13 mouse cellular contexts compared by ENCODE assay signal in genomic region chr14:89402568-89403339, GRCm38 (mm10).
A peak's percentile ranks its signal among the peaks of the same experiment; 100 is the strongest.
DNase-seq lines count a peak whose midpoint lies in the region; ATAC-seq and TF ChIP-seq lines count a peak whose summit lies in the region.
"Had no signal": no experiment of that assay in that cellular context is flagged by ENCODE, and none has a peak within 500 bp of the region (broad histone marks: within the 10 kb centered on the region; RNA-seq: fewer than 3 reads in every experiment).

No protein-coding gene starts in this region.

- ATAC-seq in kidney, postnatal 0 days (replicated peaks; ENCODE audit: low FRiP score, low read depth), result no peak
- peak; percentile 71 for ATAC-seq in midbrain, embryonic 13.5 days
- ATAC-seq: intestine, embryonic 15.5 days had no signal

- DNase-seq in embryo, embryonic 10.5 days (ENCODE audit: low spot score), result peak; percentile 7
- no peak for DNase-seq in embryo, embryonic 10 days (ENCODE audit: low spot score)
- peak; percentile 69 for DNase-seq in kidney, postnatal 0 days (ENCODE audit: low spot score)
- no peak for DNase-seq in kidney, postnatal 14 days
- DNase-seq in Muller cell, postnatal 12 days (ENCODE audit: inconsistent ontology term), result peak; percentile 67
- DNase-seq in heart, adult 8-10 months (ENCODE audit: low spot score), result no peak
- DNase-seq in neural tube, embryonic 10.5 days (ENCODE audit: extremely low spot score, low spot score), result no peak
- DNase-seq: cerebellum, adult 8-10 months; kidney, postnatal 36 days had no signal

- no peak overlapping the region for H3K27ac ChIP-seq in kidney, postnatal 0 days
- no peak overlapping the region for H3K27ac ChIP-seq in midbrain, embryonic 13.5 days
- H3K27ac ChIP-seq: intestine, embryonic 15.5 days; liver, embryonic 15.5 days; neural tube, embryonic 12.5 days had no signal

- H3K36me3 ChIP-seq in kidney, postnatal 0 days (ENCODE audit: insufficient read depth, low read length), result no peaks in the 10 kb centered on the region
- H3K36me3 ChIP-seq in midbrain, embryonic 13.5 days, result no peaks in the 10 kb centered on the region
- H3K36me3 ChIP-seq: intestine, embryonic 15.5 days; liver, embryonic 15.5 days; neural tube, embryonic 12.5 days had no signal

- WGBS in kidney, postnatal 0 days, result 47% methylated on average over 3 of the region's 3 CpGs
- 23% methylated on average over 3 of the region's 3 CpGs for WGBS in midbrain, embryonic 13.5 days

- no peaks in the 10 kb centered on the region for H3K9me3 ChIP-seq in kidney, postnatal 0 days (replicated peaks; ENCODE audit: low read length)
- H3K9me3 ChIP-seq in midbrain, embryonic 13.5 days, result no peaks in the 10 kb centered on the region
- H3K9me3 ChIP-seq: intestine, embryonic 15.5 days; liver, embryonic 15.5 days; neural tube, embryonic 12.5 days had no signal

- H3K27me3 ChIP-seq in kidney, postnatal 0 days (ENCODE audit: insufficient read depth, low read length), result no peaks in the 10 kb centered on the region
- H3K27me3 ChIP-seq in midbrain, embryonic 13.5 days, result no peaks in the 10 kb centered on the region
- H3K27me3 ChIP-seq: intestine, embryonic 15.5 days; liver, embryonic 15.5 days; neural tube, embryonic 12.5 days had no signal

- peak; percentile 58; the same call in 1 of the 2 replicates for TF ChIP-seq CTCF in kidney, postnatal 0 days (IDR thresholded peaks at IDR 0.05; ENCODE audit: low read depth)

- H3K4me1 ChIP-seq in kidney, postnatal 0 days (replicated peaks; ENCODE audit: insufficient read depth, low read length), result no peaks in the 10 kb centered on the region
- no peaks in the 10 kb centered on the region for H3K4me1 ChIP-seq in midbrain, embryonic 13.5 days (replicated peaks)
- H3K4me1 ChIP-seq: intestine, embryonic 15.5 days; liver, embryonic 15.5 days; neural tube, embryonic 12.5 days had no signal

- no peak overlapping the region for H3K4me2 ChIP-seq in kidney, postnatal 0 days (ENCODE audit: low read length)
- no peak overlapping the region for H3K4me2 ChIP-seq in midbrain, embryonic 13.5 days (replicated peaks)
- H3K4me2 ChIP-seq: intestine, embryonic 15.5 days; liver, embryonic 15.5 days; neural tube, embryonic 12.5 days had no signal

- H3K4me3 ChIP-seq in kidney, postnatal 0 days (replicated peaks; ENCODE audit: low read depth, low read length), result no peak overlapping the region
- H3K4me3 ChIP-seq in midbrain, embryonic 13.5 days (replicated peaks), result no peak overlapping the region
- H3K4me3 ChIP-seq: intestine, embryonic 15.5 days; liver, embryonic 15.5 days; neural tube, embryonic 12.5 days had no signal

- H3K9ac ChIP-seq in kidney, postnatal 0 days (ENCODE audit: low read depth, low read length), result no peak overlapping the region
- no peak overlapping the region for H3K9ac ChIP-seq in midbrain, embryonic 13.5 days (replicated peaks)
- H3K9ac ChIP-seq: intestine, embryonic 15.5 days; liver, embryonic 15.5 days; neural tube, embryonic 12.5 days had no signal

Comparison
In these comparisons a context has a peak if more than half of its experiments do, and no peak if none do; other contexts are left out.
1. DNase-seq: peak in embryo, embryonic 10.5 days (single experiment), kidney, postnatal 0 days (single experiment) and Muller cell, postnatal 12 days (single experiment); none in embryo, embryonic 10 days (single experiment), kidney, postnatal 14 days (single experiment), heart, adult 8-10 months (single experiment) and neural tube, embryonic 10.5 days (single experiment).